Mouse (Mus musculus): ENCODE results near the gene 1700042G07Rik. TPM values are rescaled to one million over a fixed set of nuclear protein-coding genes. Genes with fewer than 3 reads are reported as not detected.

1700042G07Rik gene
- total RNA-seq, 2 experiments from 2014 or later = not detected

- DNase-seq = no peak
- intact Hi-C loops (cut with DNase I) = no loop called here
These were observed 12.4 kb upstream of the 1700042G07Rik start for GRCm38 (mm10) chr4:116160769-116161168.

- intact Hi-C loops (cut with DNase I) = no loop called here
These were observed 11.0 kb upstream of the 1700042G07Rik start for GRCm38 (mm10) chr4:116162142-116162541.

GRCm38 (mm10) chr4:116164759-116165554 lies 8.2 kb upstream of the 1700042G07Rik start:
- intact Hi-C loops (cut with DNase I) = loop anchor here (5.0 kb wide), 1 partner anchor 122 kb away; no protein-coding TSS in a partner anchor
- DNase-seq = no peak

More at GRCm38 (mm10) chr4:116162142-116162541, 11.0 kb upstream of the 1700042G07Rik start:
- no peak for DNase-seq

- no peak for DNase-seq
- intact Hi-C loops (cut with DNase I) = loop anchor here (5.0 kb wide), 1 partner anchor 121 kb away; no protein-coding TSS in a partner anchor
These were observed 7.3 kb upstream of the 1700042G07Rik start for GRCm38 (mm10) chr4:116165708-116166407.

GRCm38 (mm10) chr4:116167404-116167803 lies 5.8 kb upstream of the 1700042G07Rik start, which contains the start of gene Tspan1:
Tspan1 (minus strand) TSS chr4:116167601.
- intact Hi-C loops (cut with DNase I) = loop anchor here (5.0 kb wide), 1 partner anchor 120 kb away; no protein-coding TSS in a partner anchor
- DNase-seq = no peak

GRCm38 (mm10) chr4:116168617-116169352 lies 4.4 kb upstream of the 1700042G07Rik start:
- peak in 1 of 2 experiments; percentile 67 for DNase-seq
- intact Hi-C loops (cut with DNase I) = loop anchor here (5.0 kb wide), 1 partner anchor 119 kb away; no protein-coding TSS in a partner anchor

GRCm38 (mm10) chr4:116169353-116169672 lies 3.9 kb upstream of the 1700042G07Rik start:
- intact Hi-C loops (cut with DNase I) = loop anchor here (5.0 kb wide), 1 partner anchor 118 kb away; no protein-coding TSS in a partner anchor
- DNase-seq = no peak

- intact Hi-C loops (cut with DNase I) = no loop called here
- DNase-seq = no peak
These were observed 580 bp downstream of the 1700042G07Rik start for GRCm38 (mm10) chr4:116173752-116174151.

- intact Hi-C loops (cut with DNase I) = loop anchor here (5.0 kb wide), 1 partner anchor 43 kb away; no protein-coding TSS in a partner anchor
- no peak for DNase-seq
These were observed 1.4 kb downstream of the 1700042G07Rik start for GRCm38 (mm10) chr4:116174466-116175116.

- no peak for DNase-seq
- intact Hi-C loops (cut with DNase I) = loop anchor here (5.0 kb wide), 1 partner anchor 42 kb away; no protein-coding TSS in a partner anchor
These were observed 2.0 kb downstream of the 1700042G07Rik start for GRCm38 (mm10) chr4:116175136-116175535.

- intact Hi-C loops (cut with DNase I) = loop anchor here (5.0 kb wide), 1 partner anchor 41 kb away; no protein-coding TSS in a partner anchor
- DNase-seq = no peak
These were observed 2.8 kb downstream of the 1700042G07Rik start for GRCm38 (mm10) chr4:116175711-116176542.

GRCm38 (mm10) chr4:116176543-116176988 lies 3.4 kb downstream of the 1700042G07Rik start:
- peak; percentile 35 to 48 for DNase-seq
- intact Hi-C loops (cut with DNase I) = loop anchor here (5.0 kb wide), 1 partner anchor 41 kb away; no protein-coding TSS in a partner anchor

- intact Hi-C loops (cut with DNase I) = loop anchor here (5.0 kb wide), 1 partner anchor 40 kb away; no protein-coding TSS in a partner anchor
- peak; percentile 62 for DNase-seq
These were observed 4.0 kb downstream of the 1700042G07Rik start for GRCm38 (mm10) chr4:116177140-116177539.

GRCm38 (mm10) chr4:116182079-116182478 lies 8.9 kb downstream of the 1700042G07Rik start:
- no peak for DNase-seq
- intact Hi-C loops (cut with DNase I) = no loop called here

- peak in 1 of 2 experiments; percentile 36 for DNase-seq
These were observed 9.6 kb downstream of the 1700042G07Rik start for GRCm38 (mm10) chr4:116182745-116183144.

GRCm38 (mm10) chr4:116185083-116185482 lies 11.9 kb downstream of the 1700042G07Rik start:
- no peak for DNase-seq
- intact Hi-C loops (cut with DNase I) = no loop called here

More at GRCm38 (mm10) chr4:116182745-116183144, 9.6 kb downstream of the 1700042G07Rik start:
- intact Hi-C loops (cut with DNase I) = no loop called here

- intact Hi-C loops (cut with DNase I) = no loop called here
- no peak for DNase-seq
These were observed 19.2 kb downstream of the 1700042G07Rik start for GRCm38 (mm10) chr4:116192286-116192835.
